ENCODE assay signal across 8 mouse cellular contexts in genomic region chr17:56036901-56037287, GRCm38 (mm10). TPM values are rescaled to one million over a fixed set of nuclear protein-coding genes. Genes with fewer than 3 reads are reported as not detected.
DNase-seq lines count a peak whose midpoint lies in the region; ATAC-seq and TF ChIP-seq lines count a peak whose summit lies in the region.

No protein-coding gene starts in this region.

- H3K4me1 ChIP-seq in heart, embryonic 12.5 days (replicated peaks) = peaks cover 48% of the 10 kb centered on the region
- H3K4me1 ChIP-seq in ES-Bruce4 (ENCODE audit: control insufficient read depth, insufficient read depth, low read length) = peaks cover 3% of the 10 kb centered on the region
- H3K4me1 ChIP-seq in forebrain, postnatal 0 days (ENCODE audit: insufficient read depth) = peaks cover 8% of the 10 kb centered on the region; the same call in 1 of the 2 replicates
- peaks cover 50% of the 10 kb centered on the region for H3K4me1 ChIP-seq in liver, embryonic 16.5 days (ENCODE audit: control insufficient read depth, low read depth, low read length)

- H3K27me3 ChIP-seq in heart, embryonic 12.5 days (replicated peaks) = no peaks in the 10 kb centered on the region
- no peaks in the 10 kb centered on the region for H3K27me3 ChIP-seq in ES-Bruce4 (ENCODE audit: control insufficient read depth, insufficient read depth, low read length, poor library complexity, severe bottlenecking)
- no peaks in the 10 kb centered on the region for H3K27me3 ChIP-seq in forebrain, postnatal 0 days (ENCODE audit: insufficient read depth, low read length)
- H3K27me3 ChIP-seq in liver, embryonic 16.5 days (ENCODE audit: control insufficient read depth, insufficient read depth, low read depth, low read length) = no peaks in the 10 kb centered on the region

- H3K27ac ChIP-seq in heart, embryonic 12.5 days (ENCODE audit: poor library complexity, severe bottlenecking) = no peak overlapping the region
- peak overlapping the region; percentile 1; the same call in 1 of the 2 replicates for H3K27ac ChIP-seq in ES-Bruce4 (ENCODE audit: insufficient read depth, low read length)
- H3K27ac ChIP-seq in forebrain, postnatal 0 days (ENCODE audit: low read depth, low read length) = no peak overlapping the region
- 0 out of 2 replicates have a peak overlapping the region, but pooled peaks have one; percentile 16 for H3K27ac ChIP-seq in liver, embryonic 16.5 days (ENCODE audit: low read length)

- peak overlapping the region; percentile 88 for H3K4me3 ChIP-seq in heart, embryonic 12.5 days
- H3K4me3 ChIP-seq in ES-Bruce4 (ENCODE audit: low read depth, low read length) = peak overlapping the region; percentile 66
- H3K4me3 ChIP-seq in forebrain, postnatal 0 days (ENCODE audit: low read depth, low read length) = peak overlapping the region; percentile 24; the same call in 1 of the 2 replicates
- H3K4me3 ChIP-seq in liver, embryonic 16.5 days (ENCODE audit: low read depth, low read length) = peak overlapping the region; percentile 93

- 37% methylated on average over 13 of the region's 13 CpGs for WGBS in heart, embryonic 12.5 days
- WGBS in forebrain, postnatal 0 days = 40% methylated on average over 13 of the region's 13 CpGs
- 34% methylated on average over 13 of the region's 13 CpGs for WGBS in liver, embryonic 16.5 days (ENCODE audit: insufficient replicate concordance)

- no peak for TF ChIP-seq EP300 in ES-Bruce4 (IDR thresholded peaks at IDR 0.05; ENCODE audit: insufficient read depth, low read depth, low read length)

- no peak for DNase-seq in heart, postnatal 4 days
- no peak for DNase-seq in forebrain, postnatal 0 days
- no peak for DNase-seq in cerebellum, postnatal 36 days
- DNase-seq in frontal cortex, postnatal 25 days (ENCODE audit: low spot score in 2 of 2) = no peak
- no peak for DNase-seq in ovary, postnatal 10 days (ENCODE audit: low spot score)

- peaks cover 18% of the 10 kb centered on the region for H3K36me3 ChIP-seq in heart, embryonic 12.5 days
- peaks cover 7% of the 10 kb centered on the region; the same call in 1 of the 2 replicates for H3K36me3 ChIP-seq in ES-Bruce4 (ENCODE audit: control insufficient read depth, insufficient read depth, low read length, poor library complexity, severe bottlenecking)
- peaks cover 9% of the 10 kb centered on the region for H3K36me3 ChIP-seq in forebrain, postnatal 0 days (ENCODE audit: insufficient read depth)
- H3K36me3 ChIP-seq in liver, embryonic 16.5 days (ENCODE audit: control insufficient read depth, insufficient read depth) = no peaks in the 10 kb centered on the region

- TF ChIP-seq POLR2A in ES-Bruce4 (IDR thresholded peaks at IDR 0.05; ENCODE audit: insufficient read depth, low read length) = no peak

- TF ChIP-seq CTCF in ES-Bruce4 (IDR thresholded peaks at IDR 0.05; ENCODE audit: low read depth, low read length) = no peak
- no peak for TF ChIP-seq CTCF in forebrain, postnatal 0 days (IDR thresholded peaks at IDR 0.05; ENCODE audit: low read depth)

- H3K9me3 ChIP-seq in heart, embryonic 12.5 days (replicated peaks) = no peaks in the 10 kb centered on the region
- no peaks in the 10 kb centered on the region for H3K9me3 ChIP-seq in ES-Bruce4 (replicated peaks; ENCODE audit: control insufficient read depth, insufficient read depth, low read length, poor library complexity, severe bottlenecking)
- no peaks in the 10 kb centered on the region for H3K9me3 ChIP-seq in forebrain, postnatal 0 days (ENCODE audit: low read length)
- no peaks in the 10 kb centered on the region for H3K9me3 ChIP-seq in liver, embryonic 16.5 days (replicated peaks; ENCODE audit: control insufficient read depth, low read length)

- ATAC-seq in heart, embryonic 12.5 days (ENCODE audit: insufficient number of reproducible peaks, low FRiP score) = no peak
- ATAC-seq in forebrain, postnatal 0 days = 0 out of 2 replicates have a peak, but pooled peaks have one; percentile 2
- ATAC-seq in liver, embryonic 16.5 days (ENCODE audit: low read depth) = no peak

- H3K9ac ChIP-seq in heart, embryonic 12.5 days = no peak overlapping the region; the same call in 1 of the 2 replicates
- H3K9ac ChIP-seq in ES-Bruce4 (ENCODE audit: low read depth, poor library complexity, severe bottlenecking) = peak overlapping the region; percentile 55
- peak overlapping the region; percentile 39; the same call in 1 of the 2 replicates for H3K9ac ChIP-seq in forebrain, postnatal 0 days
- peak overlapping the region; percentile 52 for H3K9ac ChIP-seq in liver, embryonic 16.5 days (ENCODE audit: low read depth, low read length)

- peak overlapping the region; percentile 72 for H3K4me2 ChIP-seq in heart, embryonic 12.5 days
- H3K4me2 ChIP-seq in forebrain, postnatal 0 days (ENCODE audit: low read depth) = peak overlapping the region; percentile 45
- peak overlapping the region; percentile 65 for H3K4me2 ChIP-seq in liver, embryonic 16.5 days (ENCODE audit: low read depth, low read length)

RNA-seq across cellular contexts. Expression of gene Sh3gl1, which starts 0.5 kb away (rescaled TPM):
- polyA plus RNA-seq in heart, embryonic 12.5 days (2016; fragmentation: Nextera tagmentation; extraction: Ambion mirVana) = 93.2 and 96.6 TPM in 2 replicates
- 10 to 100 TPM; 37.8 to 38.5 TPM for total RNA-seq in heart, postnatal 4 days (2021)
- 52.3 and 57.0 TPM in 2 replicates for polyA plus RNA-seq in ES-Bruce4 (2011; ENCODE audit: insufficient read depth, insufficient read length, low read depth, missing spikeins)
- 65.1 and 74.5 TPM in 2 replicates for total RNA-seq in forebrain, postnatal 0 days (2014; rRNA removed)
- polyA plus RNA-seq in forebrain, postnatal 0 days (2015; fragmentation: Nextera tagmentation; extraction: Ambion mirVana) = 93.2 and 99.0 TPM in 2 replicates
- 44.9 and 46.0 TPM in 2 replicates for polyA plus RNA-seq in liver, embryonic 16.5 days (2015; fragmentation: Nextera tagmentation; extraction: Ambion mirVana)

RNA-seq across cellular contexts. Expression of gene Chaf1a, which starts 3.3 kb away (rescaled TPM):
- 22.0 and 22.6 TPM in 2 replicates for polyA plus RNA-seq in heart, embryonic 12.5 days (2016; fragmentation: Nextera tagmentation; extraction: Ambion mirVana)
- 10 to 100 TPM; 13.3 to 14.8 TPM for total RNA-seq in heart, postnatal 4 days (2021)
- 33.6 and 38.5 TPM in 2 replicates for polyA plus RNA-seq in ES-Bruce4 (2011; ENCODE audit: insufficient read depth, insufficient read length, low read depth, missing spikeins)
- total RNA-seq in forebrain, postnatal 0 days (2014; rRNA removed) = 4.7 and 5.9 TPM in 2 replicates
- polyA plus RNA-seq in forebrain, postnatal 0 days (2015; fragmentation: Nextera tagmentation; extraction: Ambion mirVana) = 4.5 and 4.6 TPM in 2 replicates
- polyA plus RNA-seq in liver, embryonic 16.5 days (2015; fragmentation: Nextera tagmentation; extraction: Ambion mirVana) = 14.5 TPM in 2 replicates

RNA-seq across cellular contexts. Expression of gene Mpnd, which starts 31.4 kb away (rescaled TPM):
- 75.4 and 78.7 TPM in 2 replicates for polyA plus RNA-seq in heart, embryonic 12.5 days (2016; fragmentation: Nextera tagmentation; extraction: Ambion mirVana)
- total RNA-seq in heart, postnatal 4 days (2021) = 10 to 100 TPM; 42.7 to 44.7 TPM
- 61.9 and 69.3 TPM in 2 replicates for polyA plus RNA-seq in ES-Bruce4 (2011; ENCODE audit: insufficient read depth, insufficient read length, low read depth, missing spikeins)
- total RNA-seq in forebrain, postnatal 0 days (2014; rRNA removed) = 155 and 159 TPM in 2 replicates
- polyA plus RNA-seq in forebrain, postnatal 0 days (2015; fragmentation: Nextera tagmentation; extraction: Ambion mirVana) = 99.0 and 110 TPM in 2 replicates
- 14.9 and 16.2 TPM in 2 replicates for polyA plus RNA-seq in liver, embryonic 16.5 days (2015; fragmentation: Nextera tagmentation; extraction: Ambion mirVana)

RNA-seq across cellular contexts. Expression of gene Stap2, which starts 31.5 kb away (rescaled TPM):
- polyA plus RNA-seq in heart, embryonic 12.5 days (2016; fragmentation: Nextera tagmentation; extraction: Ambion mirVana) = 10.2 and 10.4 TPM in 2 replicates
- 10 to 100 TPM; 13.3 to 15.2 TPM for total RNA-seq in heart, postnatal 4 days (2021)
- 16.7 and 18.1 TPM in 2 replicates for polyA plus RNA-seq in ES-Bruce4 (2011; ENCODE audit: insufficient read depth, insufficient read length, low read depth, missing spikeins)
- 2.2 and 4.5 TPM in 2 replicates for total RNA-seq in forebrain, postnatal 0 days (2014; rRNA removed)
- polyA plus RNA-seq in forebrain, postnatal 0 days (2015; fragmentation: Nextera tagmentation; extraction: Ambion mirVana) = 4.0 and 4.3 TPM in 2 replicates
- 3.5 and 4.5 TPM in 2 replicates for polyA plus RNA-seq in liver, embryonic 16.5 days (2015; fragmentation: Nextera tagmentation; extraction: Ambion mirVana)

RNA-seq across cellular contexts. Expression of gene Ubxn6, which starts 37.9 kb away (rescaled TPM):
- polyA plus RNA-seq in heart, embryonic 12.5 days (2016; fragmentation: Nextera tagmentation; extraction: Ambion mirVana) = 35.5 and 39.8 TPM in 2 replicates
- 10 to 100 TPM; 50.8 to 57.5 TPM for total RNA-seq in heart, postnatal 4 days (2021)
- 38.4 and 38.7 TPM in 2 replicates for polyA plus RNA-seq in ES-Bruce4 (2011; ENCODE audit: insufficient read depth, insufficient read length, low read depth, missing spikeins)
- 90.3 and 109 TPM in 2 replicates for total RNA-seq in forebrain, postnatal 0 days (2014; rRNA removed)
- polyA plus RNA-seq in forebrain, postnatal 0 days (2015; fragmentation: Nextera tagmentation; extraction: Ambion mirVana) = 88.1 and 88.6 TPM in 2 replicates
- 14.1 and 15.3 TPM in 2 replicates for polyA plus RNA-seq in liver, embryonic 16.5 days (2015; fragmentation: Nextera tagmentation; extraction: Ambion mirVana)

Comparison
In these comparisons a context has a peak if more than half of its experiments do, and no peak if none do; other contexts are left out.
1. H3K27ac ChIP-seq: peak in ES-Bruce4 (single experiment) and liver, embryonic 16.5 days (single experiment); none in heart, embryonic 12.5 days (single experiment) and forebrain, postnatal 0 days (single experiment).
2. H3K4me3 ChIP-seq: peak in every context shown above with its lines; median percentile 93 in liver, embryonic 16.5 days; 88 in heart, embryonic 12.5 days; 66 in ES-Bruce4; 24 in forebrain, postnatal 0 days.
3. Peak in every context shown above with its lines, with median percentiles within 50 percentile points of each other: H3K4me2 ChIP-seq.